23 mouse cellular contexts compared by ENCODE assay signal in the genomic region with DNA sequence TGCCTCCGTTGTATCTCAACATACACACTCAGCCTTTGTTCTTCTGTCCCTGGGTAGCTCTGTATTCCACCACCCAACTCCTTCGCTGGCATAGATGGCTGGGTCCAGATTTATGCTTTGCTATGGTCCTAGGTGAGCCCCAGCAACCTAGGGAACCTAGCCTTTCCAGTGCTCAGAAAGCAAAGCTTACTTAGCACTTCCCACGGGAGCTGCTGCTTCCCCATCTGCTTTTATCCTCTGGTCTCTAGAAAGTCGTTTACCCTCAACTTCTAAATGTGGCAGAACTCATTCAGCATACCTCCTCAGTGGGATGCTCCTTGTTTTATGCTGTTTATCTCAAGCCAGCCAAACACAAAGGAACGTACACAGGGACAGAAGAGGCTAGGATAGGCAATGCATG.
DNase-seq lines count a peak whose midpoint lies in the region; ATAC-seq and TF ChIP-seq lines count a peak whose summit lies in the region.
"Had no signal": no experiment of that assay in that cellular context is flagged by ENCODE, and none has a peak within 500 bp of the region (broad histone marks: within the 10 kb centered on the region; RNA-seq: fewer than 3 reads in every experiment).

No protein-coding gene starts in this region.

- no peaks in the 10 kb centered on the region for H3K27me3 ChIP-seq in forebrain, embryonic 10.5 days (ENCODE audit: poor library complexity, severe bottlenecking)
- H3K27me3 ChIP-seq in forebrain, embryonic 15.5 days, result no peaks in the 10 kb centered on the region
- H3K27me3 ChIP-seq in midbrain, embryonic 16.5 days (ENCODE audit: control insufficient read depth, insufficient read depth, low read depth, low read length), result no peaks in the 10 kb centered on the region
- no peaks in the 10 kb centered on the region for H3K27me3 ChIP-seq in midbrain, embryonic 11.5 days (ENCODE audit: control insufficient read depth, insufficient read depth, low read length)
- H3K27me3 ChIP-seq: embryonic facial prominence, embryonic 13.5 days; forebrain, embryonic 13.5 days had no signal

- peaks cover 49% of the 10 kb centered on the region for H3K4me1 ChIP-seq in forebrain, embryonic 10.5 days
- peaks cover 19% of the 10 kb centered on the region for H3K4me1 ChIP-seq in forebrain, embryonic 15.5 days
- H3K4me1 ChIP-seq in midbrain, embryonic 16.5 days (ENCODE audit: control insufficient read depth, insufficient read depth, low read length), result peaks cover 35% of the 10 kb centered on the region
- H3K4me1 ChIP-seq in midbrain, embryonic 11.5 days (ENCODE audit: control insufficient read depth, insufficient read depth, low read length), result peaks cover 23% of the 10 kb centered on the region

- no peaks in the 10 kb centered on the region for H3K36me3 ChIP-seq in forebrain, embryonic 10.5 days (replicated peaks)
- H3K36me3 ChIP-seq in forebrain, embryonic 15.5 days, result no peaks in the 10 kb centered on the region
- 0 out of 2 replicates have a peak, but pooled peaks cover 2% of the 10 kb centered on the region for H3K36me3 ChIP-seq in midbrain, embryonic 16.5 days (ENCODE audit: control insufficient read depth, insufficient read depth, low read length)
- H3K36me3 ChIP-seq in midbrain, embryonic 11.5 days (ENCODE audit: control insufficient read depth, insufficient read depth, low read length), result no peaks in the 10 kb centered on the region
- H3K36me3 ChIP-seq: embryonic facial prominence, embryonic 13.5 days had no signal

- H3K9ac ChIP-seq in forebrain, embryonic 15.5 days (replicated peaks), result no peak overlapping the region
- no peak overlapping the region for H3K9ac ChIP-seq in midbrain, embryonic 16.5 days (ENCODE audit: low read depth, low read length)
- H3K9ac ChIP-seq in midbrain, embryonic 11.5 days (ENCODE audit: low read length), result no peak overlapping the region
- H3K9ac ChIP-seq: embryonic facial prominence, embryonic 13.5 days; forebrain, embryonic 13.5 days had no signal

- DNase-seq in forebrain, embryonic 10.5 days (ENCODE audit: extremely low spot score, low spot score), result no peak
- peak in 1 of 2 experiments; percentile 33 for DNase-seq in layer of hippocampus, adult 2 months (ENCODE audit: low spot score in 2 of 2)
- DNase-seq in layer of hippocampus, postnatal 25 days (ENCODE audit: extremely low spot score in 1 of 2, low spot score in 1 of 2), result no peak
- no peak for DNase-seq in midbrain, embryonic 11.5 days (ENCODE audit: low spot score, missing footprints)
- peak; percentile 26 to 34 for DNase-seq in right cerebral cortex, postnatal 36 days (ENCODE audit: low spot score in 2 of 2)
- DNase-seq: adrenal gland, adult 8-10 months; cerebellum, adult 2 months; cerebellum, postnatal 36 days; embryo, embryonic 11 days; gastrocnemius, postnatal 14 days; heart, adult 11 months; kidney, adult 2 months; lung, postnatal 4 days; retina, postnatal 1 day; thymus, postnatal 36 days had no signal

- no peak overlapping the region for H3K4me2 ChIP-seq in forebrain, embryonic 15.5 days (replicated peaks)
- no peak overlapping the region for H3K4me2 ChIP-seq in midbrain, embryonic 16.5 days (ENCODE audit: low read length)
- no peak overlapping the region for H3K4me2 ChIP-seq in midbrain, embryonic 11.5 days
- H3K4me2 ChIP-seq: embryonic facial prominence, embryonic 13.5 days; forebrain, embryonic 13.5 days; heart, embryonic 11.5 days had no signal

- peak overlapping the region; percentile 25; the same call in 1 of the 2 replicates for H3K27ac ChIP-seq in forebrain, embryonic 10.5 days
- no peak overlapping the region for H3K27ac ChIP-seq in forebrain, embryonic 15.5 days (replicated peaks)
- peak overlapping the region; percentile 72 for H3K27ac ChIP-seq in layer of hippocampus, adult 2 months
- H3K27ac ChIP-seq in midbrain, embryonic 16.5 days (ENCODE audit: low read length), result 0 out of 2 replicates have a peak overlapping the region, but pooled peaks have one; percentile 28
- no peak overlapping the region for H3K27ac ChIP-seq in midbrain, embryonic 11.5 days (ENCODE audit: low read depth, low read length)
- H3K27ac ChIP-seq: embryonic facial prominence, embryonic 13.5 days; forebrain, embryonic 13.5 days; kidney, postnatal 0 days had no signal

- 65% methylated on average over 5 of the region's 5 CpGs for WGBS in forebrain, embryonic 10.5 days
- 64% methylated on average over 5 of the region's 5 CpGs for WGBS in forebrain, embryonic 15.5 days
- 59% methylated on average over 5 of the region's 5 CpGs for WGBS in midbrain, embryonic 16.5 days
- WGBS in midbrain, embryonic 11.5 days, result 61% methylated on average over 5 of the region's 5 CpGs

- ATAC-seq in forebrain, embryonic 15.5 days (replicated peaks), result no peak
- ATAC-seq in midbrain, embryonic 16.5 days, result no peak
- ATAC-seq in midbrain, embryonic 11.5 days (ENCODE audit: low FRiP score), result no peak
- ATAC-seq: activated CD4-positive, CD25-positive, alpha-beta regulatory T cell, adult 4 months; forebrain, embryonic 13.5 days had no signal

- H3K9me3 ChIP-seq in forebrain, embryonic 10.5 days, result no peaks in the 10 kb centered on the region
- H3K9me3 ChIP-seq in forebrain, embryonic 15.5 days, result no peaks in the 10 kb centered on the region
- no peaks in the 10 kb centered on the region for H3K9me3 ChIP-seq in midbrain, embryonic 16.5 days (replicated peaks; ENCODE audit: control insufficient read depth, low read length, poor library complexity, severe bottlenecking)
- no peaks in the 10 kb centered on the region for H3K9me3 ChIP-seq in midbrain, embryonic 11.5 days (ENCODE audit: control insufficient read depth, low read length)
- H3K9me3 ChIP-seq: embryonic facial prominence, embryonic 13.5 days; forebrain, embryonic 13.5 days had no signal

- H3K4me3 ChIP-seq in forebrain, embryonic 10.5 days, result no peak overlapping the region
- no peak overlapping the region for H3K4me3 ChIP-seq in forebrain, embryonic 15.5 days
- no peak overlapping the region for H3K4me3 ChIP-seq in layer of hippocampus, adult 2 months
- no peak overlapping the region for H3K4me3 ChIP-seq in midbrain, embryonic 16.5 days (ENCODE audit: low read depth, low read length)
- no peak overlapping the region for H3K4me3 ChIP-seq in midbrain, embryonic 11.5 days (ENCODE audit: low read depth, low read length)
- H3K4me3 ChIP-seq: embryonic facial prominence, embryonic 13.5 days; erythroblast, embryonic 14.5 days; forebrain, embryonic 13.5 days had no signal

- TF ChIP-seq CTCF in layer of hippocampus, adult 2 months (conservative IDR thresholded peaks at IDR 0.05), result no peak

Comparison
In these comparisons a context has a peak if more than half of its experiments do, and no peak if none do; other contexts are left out.
1. H3K27ac ChIP-seq: peak in forebrain, embryonic 10.5 days (single experiment), layer of hippocampus, adult 2 months (single experiment) and midbrain, embryonic 16.5 days (single experiment); none in forebrain, embryonic 15.5 days (single experiment) and midbrain, embryonic 11.5 days (single experiment).
2. DNase-seq: peak in right cerebral cortex, postnatal 36 days (2 of 2); none in forebrain, embryonic 10.5 days (single experiment), layer of hippocampus, postnatal 25 days (0 of 2) and midbrain, embryonic 11.5 days (single experiment).